In genomic region chr2:69669853-69670252, GRCm38 (mm10) we compare ENCODE assay signal across 15 mouse cellular contexts. TPM values are rescaled to one million over a fixed set of nuclear protein-coding genes. Genes with fewer than 3 reads are reported as not detected.
DNase-seq lines count a peak whose midpoint lies in the region; ATAC-seq and TF ChIP-seq lines count a peak whose summit lies in the region.
"Had no signal": no experiment of that assay in that cellular context is flagged by ENCODE, and none has a peak within 500 bp of the region (broad histone marks: within the 10 kb centered on the region; RNA-seq: fewer than 3 reads in every experiment).

Gene Klhl41 (plus strand): TSS chr2:69670120.

- no peak within 1 kb of the TSS for H3K4me3 ChIP-seq in midbrain, embryonic 11.5 days (ENCODE audit: low read depth, low read length)
- H3K4me3 ChIP-seq in midbrain, embryonic 10.5 days: no peak within 1 kb of the TSS
- peak within 1 kb of the TSS; percentile 49 for H3K4me3 ChIP-seq in heart, embryonic 16.5 days (ENCODE audit: low read length)
- H3K4me3 ChIP-seq in myocyte: peak within 1 kb of the TSS; percentile 35
- H3K4me3 ChIP-seq: erythroblast, embryonic 14.5 days; liver, embryonic 12.5 days had no signal

- 88% methylated on average over 9 of the region's 9 CpGs for WGBS in midbrain, embryonic 11.5 days
- WGBS in midbrain, embryonic 10.5 days: 88% methylated on average over 9 of the region's 9 CpGs
- WGBS in heart, embryonic 16.5 days: 52% methylated on average over 9 of the region's 9 CpGs

- peak within 1 kb of the TSS; percentile 27 for H3ac ChIP-seq in myocyte (ENCODE audit: control insufficient read depth, insufficient read length)

- ATAC-seq in midbrain, embryonic 11.5 days (ENCODE audit: low FRiP score): no peak
- ATAC-seq in heart, embryonic 16.5 days (replicated peaks; ENCODE audit: extremely low read depth, insufficient read depth, low FRiP score): no peak
- no peak for ATAC-seq in activated CD4-positive, CD25-positive, alpha-beta regulatory T cell, adult 4 months
- ATAC-seq: hindbrain, embryonic 16.5 days; liver, embryonic 12.5 days had no signal

- TF ChIP-seq POLR2A in myocyte (IDR thresholded peaks at IDR 0.05; ENCODE audit: insufficient read length, low read depth): peak; percentile 28

- H3K4me2 ChIP-seq in midbrain, embryonic 11.5 days: no peak within 1 kb of the TSS
- peak within 1 kb of the TSS; percentile 59 for H3K4me2 ChIP-seq in heart, embryonic 16.5 days (ENCODE audit: low read depth, low read length)
- peak within 1 kb of the TSS; percentile 57 for H3K4me2 ChIP-seq in myocyte (ENCODE audit: low read depth)
- H3K4me2 ChIP-seq: liver, embryonic 12.5 days had no signal

- H3K4me1 ChIP-seq in midbrain, embryonic 11.5 days (ENCODE audit: control insufficient read depth, insufficient read depth, low read length): no peaks in the 10 kb centered on the region
- H3K4me1 ChIP-seq in midbrain, embryonic 10.5 days: peaks cover 12% of the 10 kb centered on the region
- peaks cover 9% of the 10 kb centered on the region for H3K4me1 ChIP-seq in heart, embryonic 16.5 days (ENCODE audit: control insufficient read depth, insufficient read depth, low read length)
- H3K4me1 ChIP-seq: liver, embryonic 12.5 days had no signal

- H3K27me3 ChIP-seq in midbrain, embryonic 11.5 days (ENCODE audit: control insufficient read depth, insufficient read depth, low read length): no peaks in the 10 kb centered on the region
- no peaks in the 10 kb centered on the region for H3K27me3 ChIP-seq in midbrain, embryonic 10.5 days (ENCODE audit: low read depth, poor library complexity, severe bottlenecking)
- no peaks in the 10 kb centered on the region for H3K27me3 ChIP-seq in heart, embryonic 16.5 days (ENCODE audit: control insufficient read depth, insufficient read depth, low read length)
- no peaks in the 10 kb centered on the region for H3K27me3 ChIP-seq in myocyte (ENCODE audit: control insufficient read depth, insufficient read depth, insufficient read length)
- H3K27me3 ChIP-seq: liver, embryonic 12.5 days had no signal

- peaks cover 23% of the 10 kb centered on the region for H3K79me2 ChIP-seq in myocyte (ENCODE audit: control insufficient read depth, insufficient read depth)

- no peaks in the 10 kb centered on the region for H3K9me3 ChIP-seq in midbrain, embryonic 11.5 days (ENCODE audit: control insufficient read depth, low read length)
- H3K9me3 ChIP-seq in midbrain, embryonic 10.5 days (replicated peaks): no peaks in the 10 kb centered on the region
- no peaks in the 10 kb centered on the region for H3K9me3 ChIP-seq in heart, embryonic 16.5 days (replicated peaks; ENCODE audit: control insufficient read depth, low read length)
- H3K9me3 ChIP-seq: G1E; liver, embryonic 12.5 days had no signal

- H3K36me3 ChIP-seq in midbrain, embryonic 11.5 days (ENCODE audit: control insufficient read depth, insufficient read depth, low read length): no peaks in the 10 kb centered on the region; the same call in none of the 2 replicates
- peaks cover 17% of the 10 kb centered on the region for H3K36me3 ChIP-seq in midbrain, embryonic 10.5 days
- H3K36me3 ChIP-seq in heart, embryonic 16.5 days (ENCODE audit: control insufficient read depth, insufficient read depth): no peaks in the 10 kb centered on the region
- peaks cover 10% of the 10 kb centered on the region for H3K36me3 ChIP-seq in myocyte (ENCODE audit: control insufficient read depth, insufficient read depth)
- H3K36me3 ChIP-seq: G1E; liver, embryonic 12.5 days had no signal

- H3K9ac ChIP-seq in midbrain, embryonic 11.5 days (ENCODE audit: low read length): no peak within 1 kb of the TSS
- H3K9ac ChIP-seq in heart, embryonic 16.5 days (ENCODE audit: low read length): peak within 1 kb of the TSS; percentile 46
- H3K9ac ChIP-seq: liver, embryonic 12.5 days had no signal

- H3K27ac ChIP-seq in midbrain, embryonic 11.5 days (ENCODE audit: low read depth, low read length): no peak within 1 kb of the TSS
- H3K27ac ChIP-seq in midbrain, embryonic 10.5 days (replicated peaks): no peak within 1 kb of the TSS
- peak within 1 kb of the TSS; percentile 88 for H3K27ac ChIP-seq in heart, embryonic 16.5 days (ENCODE audit: low read length)
- H3K27ac ChIP-seq: liver, embryonic 12.5 days had no signal

- peak; percentile 19 for DNase-seq in midbrain, embryonic 11.5 days (ENCODE audit: low spot score, missing footprints)
- DNase-seq in midbrain, embryonic 10.5 days (ENCODE audit: low spot score): no peak
- no peak for DNase-seq in gastrocnemius, postnatal 4 days (ENCODE audit: low spot score in 2 of 2)
- no peak for DNase-seq in lung, postnatal 14 days
- DNase-seq in kidney, adult 9 months: no peak
- DNase-seq: cerebellum, adult 18-20 months; kidney, adult 8-10 months; right cerebral cortex, postnatal 14 days had no signal

TF ChIP-seq in myocyte, 11 proteins besides CTCF, POLR2A, EP300 and RAD21:
- peak; percentile 35 to 64 (median 61) for TF ChIP-seq MYOD1 (IDR thresholded peaks at IDR 0.05; ENCODE audit: control insufficient read depth in 1 of 3, insufficient read length in 2 of 3, low read depth in 2 of 3)
- TF ChIP-seq SRF (IDR thresholded peaks at IDR 0.05; ENCODE audit: control insufficient read depth, insufficient read length, low read depth): no peak
- TF ChIP-seq MYOG (IDR thresholded peaks at IDR 0.05; ENCODE audit: control insufficient read depth in 1 of 3, insufficient read depth in 1 of 3, insufficient read length in 2 of 3, low read depth in 2 of 3): peak in 1 of 3 experiments; percentile 76
- TF ChIP-seq POLR2AphosphoS2 (IDR thresholded peaks at IDR 0.05; ENCODE audit: insufficient read length, low read depth): no peak
- no peak for TF ChIP-seq REST (IDR thresholded peaks at IDR 0.05; ENCODE audit: insufficient read depth, insufficient read length)
- TF ChIP-seq MAX (IDR thresholded peaks at IDR 0.05; ENCODE audit: low read depth): no peak
- no peak for TF ChIP-seq E2F4 (IDR thresholded peaks at IDR 0.05; ENCODE audit: insufficient read depth)
- no peak for TF ChIP-seq CEBPB (IDR thresholded peaks at IDR 0.05; ENCODE audit: insufficient read depth, poor library complexity, severe bottlenecking)

RNA-seq across cellular contexts. Expression of gene Klhl41, which starts in this region (rescaled TPM):
- 0.12 and 0.40 TPM in 2 replicates for polyA plus RNA-seq in midbrain, embryonic 11.5 days (2014; fragmentation: Nextera tagmentation; extraction: Ambion mirVana)
- polyA plus RNA-seq in midbrain, embryonic 10.5 days (2016; fragmentation: Nextera tagmentation; extraction: Ambion mirVana): 0.09 and 0.15 TPM in 2 replicates
- 100 to 1,000 TPM; 564 to 620 TPM for total RNA-seq in gastrocnemius, postnatal 4 days (2021)
- polyA plus RNA-seq in heart, embryonic 16.5 days (2015; fragmentation: Nextera tagmentation; extraction: Ambion mirVana): 19.3 and 29.1 TPM in 2 replicates
- polyA plus RNA-seq in myocyte (2012; fragmentation: generic; extraction: Trizol): 184 TPM
- polyA plus RNA-seq in activated CD4-positive, CD25-positive, alpha-beta regulatory T cell, adult 4 months (2017; shearing (Covaris generic)): not detected
- total RNA-seq: G1E had no signal
- polyA plus RNA-seq: erythroblast, embryonic 14.5 days; G1E had no signal

Comparison
In these comparisons a context has a peak if more than half of its experiments do, and no peak if none do; other contexts are left out.
1. RNA of gene Klhl41 (polyA plus RNA-seq): 184 TPM in myocyte (single experiment) and 19.3 to 29.1 TPM in heart, embryonic 16.5 days; 0.09 to 0.15 TPM in midbrain, embryonic 10.5 days, 0.12 to 0.40 TPM in midbrain, embryonic 11.5 days and not detected in activated CD4-positive, CD25-positive, alpha-beta regulatory T cell, adult 4 months; every median in the first group is over 10 times any median in the second.
2. Peak in DNase-seq in midbrain, embryonic 11.5 days; RNA of the gene not detected or under 1 TPM.
3. H3K4me3 ChIP-seq: peak in heart, embryonic 16.5 days (single experiment) and myocyte (single experiment); none in midbrain, embryonic 11.5 days (single experiment) and midbrain, embryonic 10.5 days (single experiment).